Mouse (Mus musculus) liver, postnatal 0 days (tissue): Measurements from ENCODE around the gene Bcl2l2. TPM values are rescaled to one million over a fixed set of nuclear protein-coding genes. Genes with fewer than 3 reads are reported as not detected.

ENCODE experiments used
- ATAC-seq: fragments of 200-750 bp; cut with Nextera tagmentation; 2 replicates; pipeline ENCODE4 v1.8.0; 2017; ENCODE audit warnings: mild to moderate bottlenecking, moderate library complexity
- DNase-seq: peaks from one replicate; pipeline ENCODE4 v3.0.0-alpha.2; 2016
- H3K27ac ChIP-seq: fragments of 300-500 bp; sonication (generic); 2 replicates; pipeline ENCODE4 v1.5.1; 2014; ENCODE audit warnings: antibody characterized with exemption, moderate library complexity, mild to moderate bottlenecking, low read depth
- H3K27me3 ChIP-seq: fragments of 300-500 bp; sonication (generic); 2 replicates; pipeline ENCODE4 v1.6.1; 2014; ENCODE audit warnings: low read length, control low read depth, mixed read lengths; ENCODE audit not compliant: insufficient read depth
- H3K36me3 ChIP-seq: fragments of 300-500 bp; sonication (generic); replicated peaks from 2 replicates; pipeline ENCODE4 v1.6.1; 2014; ENCODE audit warnings: mild to moderate bottlenecking, control low read depth, low read length, moderate library complexity, mixed read lengths; ENCODE audit not compliant: insufficient read depth
- H3K4me1 ChIP-seq: fragments of 300-500 bp; sonication (generic); 2 replicates; pipeline ENCODE4 v1.6.1; 2014; ENCODE audit warnings: antibody characterized with exemption, mild to moderate bottlenecking, control low read depth; ENCODE audit not compliant: insufficient read depth
- H3K4me2 ChIP-seq: fragments of 300-500 bp; sonication (generic); 2 replicates; pipeline ENCODE4 v1.6.1; 2014; ENCODE audit warnings: low read depth, mild to moderate bottlenecking, low read length, moderate library complexity, mixed read lengths
- H3K4me3 ChIP-seq: fragments of 300-500 bp; sonication (generic); 2 replicates; pipeline ENCODE4 v1.5.1; 2014; ENCODE audit warnings: low read depth, low read length
- H3K9ac ChIP-seq: fragments of 300-500 bp; sonication (generic); replicated peaks from 2 replicates; pipeline ENCODE4 v1.6.1; 2014; ENCODE audit warnings: mild to moderate bottlenecking, moderate library complexity
- H3K9me3 ChIP-seq: fragments of 300-500 bp; sonication (generic); 2 replicates; pipeline ENCODE4 v1.6.1; 2016; ENCODE audit warnings: mild to moderate bottlenecking, control low read depth, low read length, mixed read lengths
- CTCF ChIP-seq: sonication (generic); IDR thresholded peaks from 2 replicates; pipeline ENCODE4 v1.5.1; 2016; ENCODE audit warnings: antibody characterized with exemption, low read depth
- EP300 ChIP-seq: IDR thresholded peaks from 2 replicates; pipeline ENCODE4 v1.6.1; 2016; ENCODE audit warnings: antibody characterized with exemption, low read depth, mild to moderate bottlenecking
- WGBS: fragments of 180-500 bp; shearing (Covaris S2); extraction: QIAGEN DNeasy Blood & Tissue Kit; methylation state at CpG from one replicate; pipeline ENCODE4 v1.1.7; 2014; ENCODE audit not compliant: insufficient replicate concordance; 5-methylcytosine and 5-hydroxymethylcytosine counted together
- polyA plus RNA-seq: library from polyadenylated mRNA; unstranded; fragments of >200 nt; fragmentation: Nextera tagmentation; extraction: Ambion mirVana; gene quantifications from 2 replicates; pipeline ENCODE4 v1.2.1, GENCODE M21; 2015

Gene Bcl2l2
- polyA plus RNA-seq, 1 experiment from 2014 or later = 1.1 TPM

DNA sequence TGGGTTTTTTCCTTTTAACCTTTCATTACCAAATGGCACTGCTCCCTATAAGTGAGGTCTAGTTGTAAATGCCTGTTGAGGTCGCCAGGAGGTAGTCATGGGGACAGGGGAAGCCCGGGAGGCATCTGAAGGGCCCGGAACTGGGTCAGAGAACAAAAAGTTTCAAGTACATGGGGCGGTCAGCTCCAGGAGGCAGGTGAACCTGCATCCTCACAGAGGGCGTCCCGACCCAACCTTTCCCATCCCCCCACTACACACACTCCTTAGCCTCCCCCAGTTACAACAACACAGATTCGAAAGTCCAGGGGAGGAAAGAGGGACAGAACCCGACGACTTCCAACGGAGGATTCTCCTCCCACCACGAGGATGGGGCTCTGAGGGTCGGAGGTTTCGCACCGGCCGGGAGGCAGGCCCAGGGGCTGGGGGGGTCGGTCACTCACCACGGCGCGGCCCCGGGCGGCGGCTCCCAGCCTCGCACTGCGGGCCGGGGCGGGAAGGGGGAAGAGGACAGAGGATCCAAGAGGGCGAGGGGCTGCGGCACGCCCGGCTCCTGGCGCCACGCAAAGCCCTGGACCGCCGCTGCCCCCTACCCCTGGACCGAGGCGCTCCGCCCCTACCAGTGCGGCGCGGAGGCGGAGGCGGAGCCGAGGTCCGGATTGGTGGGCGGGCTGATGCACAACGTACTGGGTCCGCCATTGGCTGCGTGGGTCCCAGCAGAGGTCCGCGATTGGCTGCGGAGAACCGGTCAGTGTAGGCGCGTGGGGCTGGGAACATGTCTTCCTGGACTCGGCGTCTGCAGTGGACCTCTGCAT lies 19.5 kb upstream of the Bcl2l2 start:
- H3K36me3 ChIP-seq = no peaks in the 10 kb centered on the region
- ATAC-seq = peak; percentile 100

DNA sequence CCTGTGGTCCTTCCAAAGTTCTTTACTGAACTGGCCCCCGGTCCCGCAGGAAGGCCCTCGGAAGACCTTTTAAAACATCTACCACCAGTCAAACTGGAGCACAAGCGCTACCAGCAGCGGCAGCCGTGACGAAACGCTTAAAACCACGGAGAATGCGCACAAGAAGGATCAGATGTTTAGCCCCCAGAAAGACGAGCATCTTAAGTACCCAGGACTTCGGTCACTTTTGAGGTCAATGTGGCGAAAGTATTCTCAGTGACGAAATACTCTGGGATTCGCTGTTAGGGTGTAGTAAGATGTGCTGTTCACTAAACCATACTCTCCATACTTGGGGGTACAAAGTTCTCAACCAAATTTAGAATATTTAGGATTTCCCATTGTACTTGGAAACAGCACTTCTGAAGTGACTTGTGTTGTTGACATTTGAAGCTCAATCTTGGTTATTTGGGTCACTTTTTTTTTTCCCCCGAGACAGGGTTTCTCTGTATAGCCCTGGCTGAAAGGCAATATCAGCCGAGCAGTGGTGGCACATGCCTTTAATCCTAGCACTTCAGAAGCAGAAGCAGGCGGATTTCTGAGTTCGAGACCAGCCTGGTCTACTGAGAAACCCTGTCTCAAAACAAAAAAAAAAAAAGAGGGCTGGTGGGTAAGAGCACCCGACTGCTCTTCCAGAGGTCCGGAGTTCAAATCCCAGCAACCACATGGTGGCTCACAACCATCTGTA lies 18.7 kb upstream of the Bcl2l2 start:
- DNase-seq = no peak
- WGBS = 12% methylated on average over 21 of the region's 21 CpGs
- Histone ChIP-seq H3K9me3 (no peaks in the 10 kb centered on the region), H3K27ac (peak overlapping the region; percentile 67), H3K4me3 (peak overlapping the region; percentile 95), H3K27me3 (no peaks in the 10 kb centered on the region), H3K36me3 (no peaks in the 10 kb centered on the region), H3K9ac (peak overlapping the region; percentile 92), H3K4me2 (peak overlapping the region; percentile 96), H3K4me1 (peaks cover 10% of the 10 kb centered on the region; the same call in 1 of the 2 replicates)
- ATAC-seq = peak; percentile 9; the same call in 1 of the 2 replicates
- TF ChIP-seq EP300 (no peak), CTCF (no peak)

More for the DNA sequence above, 19.5 kb upstream of the Bcl2l2 start:
- under 1% methylated on average over 52 of the region's 56 CpGs for WGBS
- H3K4me3 ChIP-seq = peak overlapping the region; percentile 95
- peak overlapping the region; percentile 96 for H3K4me2 ChIP-seq
- H3K27me3 ChIP-seq = no peaks in the 10 kb centered on the region
- H3K9ac ChIP-seq = peak overlapping the region; percentile 92
- no peaks in the 10 kb centered on the region for H3K9me3 ChIP-seq
- TF ChIP-seq CTCF (0 out of 2 replicates have a peak, but pooled peaks have one; percentile 19), EP300 (no peak)
- H3K4me1 ChIP-seq = peaks cover 10% of the 10 kb centered on the region; the same call in 1 of the 2 replicates
- peak; percentile 93 for DNase-seq
- H3K27ac ChIP-seq = peak overlapping the region; percentile 91

DNA sequence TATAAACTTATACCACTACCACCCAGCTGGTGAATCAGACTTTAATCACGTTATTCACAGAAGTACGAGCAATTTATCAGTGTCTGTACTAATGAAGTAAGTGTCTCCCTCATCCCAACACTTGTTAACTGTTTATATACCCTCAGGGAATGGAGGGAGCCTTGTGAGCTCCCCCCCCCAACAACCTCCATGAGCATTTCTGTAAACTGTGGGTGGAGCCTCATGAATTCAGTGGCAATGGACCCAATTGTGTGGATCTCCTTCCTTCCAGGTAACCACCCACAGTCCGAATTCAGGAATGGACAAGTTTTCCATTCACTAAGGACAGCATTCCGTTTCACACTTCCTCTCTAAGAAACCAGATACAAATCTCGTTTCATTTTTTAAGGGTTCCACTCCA lies 17.6 kb upstream of the Bcl2l2 start:
- no peaks in the 10 kb centered on the region for H3K27me3 ChIP-seq
- TF ChIP-seq CTCF (no peak), EP300 (no peak)
- DNase-seq = no peak
- 64% methylated on average over 5 of the region's 5 CpGs for WGBS
- no peaks in the 10 kb centered on the region for H3K36me3 ChIP-seq
- no peak for ATAC-seq
- H3K4me1 ChIP-seq = peaks cover 10% of the 10 kb centered on the region; the same call in 1 of the 2 replicates
- no peak overlapping the region for H3K4me2 ChIP-seq
- no peak overlapping the region for H3K27ac ChIP-seq
- H3K9me3 ChIP-seq = no peaks in the 10 kb centered on the region
- no peak overlapping the region for H3K9ac ChIP-seq
- H3K4me3 ChIP-seq = no peak overlapping the region

DNA sequence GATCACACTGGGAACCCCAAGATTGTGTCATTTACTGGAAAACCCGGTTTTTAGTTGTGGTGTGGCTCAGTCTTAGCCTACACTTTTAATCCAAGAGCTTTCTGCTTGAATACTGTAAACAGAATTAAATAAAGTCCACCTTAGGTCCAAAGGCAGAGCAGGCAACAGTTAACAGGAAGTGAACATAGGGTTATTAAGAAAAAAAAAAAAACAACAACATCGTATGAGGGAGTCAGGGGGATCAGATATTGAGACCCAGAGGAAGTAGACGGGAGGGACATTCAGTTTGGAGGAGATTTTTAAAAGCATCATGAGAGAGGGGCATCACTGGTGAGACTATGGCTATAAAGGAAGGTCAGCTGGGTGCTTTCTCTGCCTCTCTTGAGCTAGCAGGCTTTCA lies 16.9 kb upstream of the Bcl2l2 start:
- Histone ChIP-seq H3K27me3 (no peaks in the 10 kb centered on the region), H3K4me2 (no peak overlapping the region), H3K9me3 (no peaks in the 10 kb centered on the region), H3K4me1 (peaks cover 10% of the 10 kb centered on the region; the same call in 1 of the 2 replicates), H3K9ac (no peak overlapping the region), H3K27ac (no peak overlapping the region), H3K36me3 (no peaks in the 10 kb centered on the region), H3K4me3 (no peak overlapping the region)
- ATAC-seq (no peak), DNase-seq (no peak)
- 41% methylated on average over 3 of the region's 3 CpGs for WGBS
- TF ChIP-seq EP300 = no peak
- no peak for TF ChIP-seq CTCF

DNA sequence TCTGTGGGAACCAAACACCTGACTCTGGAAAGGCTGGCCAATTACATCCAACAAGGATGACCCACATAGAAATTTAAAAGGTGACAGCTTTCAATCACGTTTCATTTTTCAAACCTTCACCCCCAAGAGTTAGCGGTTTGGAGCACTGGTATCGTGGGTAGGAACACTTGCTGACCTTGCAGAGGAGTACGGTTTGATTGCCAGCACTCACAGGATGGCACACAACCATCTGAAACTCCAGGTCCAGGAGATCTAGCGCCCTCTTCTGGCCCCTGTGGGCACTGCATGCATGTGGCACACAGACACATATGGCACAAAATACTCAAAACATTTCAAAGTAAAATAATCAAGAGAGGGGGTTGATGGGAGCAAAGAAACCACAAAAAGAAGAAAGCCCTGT lies 16.2 kb upstream of the Bcl2l2 start:
- Histone ChIP-seq H3K9me3 (no peaks in the 10 kb centered on the region), H3K36me3 (no peaks in the 10 kb centered on the region), H3K27me3 (no peaks in the 10 kb centered on the region), H3K4me3 (no peak overlapping the region), H3K4me1 (peaks cover 10% of the 10 kb centered on the region; the same call in 1 of the 2 replicates), H3K27ac (no peak overlapping the region), H3K4me2 (no peak overlapping the region), H3K9ac (no peak overlapping the region)
- DNase-seq = peak; percentile 56
- no peak for TF ChIP-seq EP300
- TF ChIP-seq CTCF = peak; percentile 71
- WGBS = 66% methylated on average over 5 of the region's 5 CpGs
- no peak for ATAC-seq

DNA sequence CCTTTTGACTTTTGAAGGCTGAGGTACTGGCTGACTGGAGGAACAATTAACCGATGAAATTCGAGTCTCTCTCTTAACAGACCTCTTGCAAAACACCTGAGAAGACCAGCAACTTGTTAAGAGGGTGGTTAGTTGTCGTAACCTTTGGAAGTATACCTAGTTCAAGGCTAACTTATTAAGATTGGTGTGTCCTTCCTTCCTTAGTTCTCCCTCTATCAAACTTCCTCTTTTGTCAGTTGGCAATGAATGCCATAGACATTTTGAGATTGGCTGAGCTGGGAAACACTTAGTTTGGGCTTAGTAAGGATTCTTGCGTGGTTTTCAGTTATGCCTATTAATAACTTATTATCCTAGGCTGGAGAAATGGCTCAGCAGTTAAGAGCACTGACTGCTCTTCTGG lies 15.2 kb upstream of the Bcl2l2 start:
- Histone ChIP-seq H3K4me2 (no peak overlapping the region), H3K27me3 (no peaks in the 10 kb centered on the region), H3K9ac (no peak overlapping the region), H3K4me3 (no peak overlapping the region), H3K27ac (no peak overlapping the region), H3K36me3 (no peaks in the 10 kb centered on the region), H3K9me3 (no peaks in the 10 kb centered on the region), H3K4me1 (peaks cover 10% of the 10 kb centered on the region; the same call in 1 of the 2 replicates)
- no peak for DNase-seq
- no peak for ATAC-seq
- WGBS = 64% methylated on average over 4 of the region's 4 CpGs
- TF ChIP-seq EP300 (no peak), CTCF (no peak)
